Mouse (Mus musculus): Measurements from ENCODE around the gene Cdc42ep2.

DNA sequence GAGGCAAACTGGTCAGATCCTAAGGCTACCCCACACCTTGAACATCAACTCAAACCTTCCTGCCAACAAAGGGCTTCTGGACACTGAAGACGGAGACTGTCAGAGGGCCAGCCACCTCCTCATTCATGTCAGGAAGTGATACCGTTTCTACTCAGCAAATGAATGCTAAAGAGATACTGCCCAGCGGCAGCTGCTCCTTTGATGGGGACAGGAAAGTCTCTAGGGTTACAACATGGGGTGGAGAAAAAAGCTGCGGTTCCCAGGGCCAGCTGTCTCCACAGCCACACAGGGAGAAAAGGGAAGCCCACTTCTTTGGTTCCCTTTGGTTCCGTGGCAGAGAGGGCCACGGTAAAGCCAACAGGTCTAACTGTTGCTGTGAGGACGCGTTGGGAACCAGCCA is 19.5 kb upstream of the Cdc42ep2 start:
- TF ChIP-seq CTCF (IDR thresholded peaks at IDR 0.05), result no peak
- no peak for TF ChIP-seq EP300 (IDR thresholded peaks at IDR 0.05)

Data from lung, postnatal 0 days (tissue).